Mouse (Mus musculus): Measurements from ENCODE around the gene Klhdc8a.

Gene Klhdc8a

GRCm38 (mm10) chr1:132306160-132306559, 7.7 kb downstream of the Klhdc8a start:
- Histone ChIP-seq H3K4me3 (replicated peaks; ENCODE audit: low read length) (no peak overlapping the region), H3K36me3 (ENCODE audit: insufficient read depth, low read length) (no peaks in the 10 kb centered on the region), H3K9me3 (ENCODE audit: low read length) (no peaks in the 10 kb centered on the region), H3K4me1 (replicated peaks; ENCODE audit: low read depth, low read length) (peaks cover 71% of the 10 kb centered on the region), H3K27me3 (ENCODE audit: insufficient read depth, low read length) (peaks cover 39% of the 10 kb centered on the region)
- peak; percentile 57 for TF ChIP-seq CTCF (conservative IDR thresholded peaks at IDR 0.05; ENCODE audit: low read length)
- TF ChIP-seq POU5F1 (IDR thresholded peaks at IDR 0.05; ENCODE audit: borderline replicate concordance, low read length), result no peak
- no peak for TF ChIP-seq NANOG (IDR thresholded peaks at IDR 0.05; ENCODE audit: borderline replicate concordance, low read length)

GRCm38 (mm10) chr1:132306808-132307207, 8.4 kb downstream of the Klhdc8a start:
- no peak for TF ChIP-seq CTCF (conservative IDR thresholded peaks at IDR 0.05; ENCODE audit: low read length)
- TF ChIP-seq NANOG (IDR thresholded peaks at IDR 0.05; ENCODE audit: borderline replicate concordance, low read length), result no peak; the same call in 1 of the 2 replicates
- Histone ChIP-seq H3K27me3 (ENCODE audit: insufficient read depth, low read length) (peaks cover 36% of the 10 kb centered on the region), H3K4me3 (replicated peaks; ENCODE audit: low read length) (no peak overlapping the region), H3K9me3 (ENCODE audit: low read length) (no peaks in the 10 kb centered on the region), H3K36me3 (ENCODE audit: insufficient read depth, low read length) (no peaks in the 10 kb centered on the region), H3K4me1 (replicated peaks; ENCODE audit: low read depth, low read length) (peaks cover 65% of the 10 kb centered on the region)

GRCm38 (mm10) chr1:132307962-132308361, 9.5 kb downstream of the Klhdc8a start:
- H3K4me1 ChIP-seq (replicated peaks; ENCODE audit: low read depth, low read length), result peaks cover 64% of the 10 kb centered on the region
- H3K36me3 ChIP-seq (ENCODE audit: insufficient read depth, low read length), result no peaks in the 10 kb centered on the region
- H3K27me3 ChIP-seq (ENCODE audit: insufficient read depth, low read length), result peaks cover 25% of the 10 kb centered on the region
- no peak for TF ChIP-seq CTCF (conservative IDR thresholded peaks at IDR 0.05; ENCODE audit: low read length)
- no peak for TF ChIP-seq NANOG (IDR thresholded peaks at IDR 0.05; ENCODE audit: borderline replicate concordance, low read length)
- no peak for TF ChIP-seq POU5F1 (IDR thresholded peaks at IDR 0.05; ENCODE audit: borderline replicate concordance, low read length)
- no peak overlapping the region for H3K4me3 ChIP-seq (replicated peaks; ENCODE audit: low read length)
- no peaks in the 10 kb centered on the region for H3K9me3 ChIP-seq (ENCODE audit: low read length)

GRCm38 (mm10) chr1:132308674-132309073, 10.2 kb downstream of the Klhdc8a start:
- Histone ChIP-seq H3K4me3 (replicated peaks; ENCODE audit: low read length) (no peak overlapping the region), H3K27me3 (ENCODE audit: insufficient read depth, low read length) (peaks cover 22% of the 10 kb centered on the region), H3K4me1 (replicated peaks; ENCODE audit: low read depth, low read length) (peaks cover 60% of the 10 kb centered on the region), H3K9me3 (ENCODE audit: low read length) (no peaks in the 10 kb centered on the region), H3K36me3 (ENCODE audit: insufficient read depth, low read length) (no peaks in the 10 kb centered on the region)
- TF ChIP-seq POU5F1 (IDR thresholded peaks at IDR 0.05; ENCODE audit: borderline replicate concordance, low read length) (no peak), CTCF (conservative IDR thresholded peaks at IDR 0.05; ENCODE audit: low read length) (no peak), NANOG (IDR thresholded peaks at IDR 0.05; ENCODE audit: borderline replicate concordance, low read length) (no peak)

- Histone ChIP-seq H3K27me3 (ENCODE audit: insufficient read depth, low read length) (peaks cover 37% of the 10 kb centered on the region), H3K9me3 (ENCODE audit: low read length) (no peaks in the 10 kb centered on the region), H3K4me1 (replicated peaks; ENCODE audit: low read depth, low read length) (peaks cover 43% of the 10 kb centered on the region), H3K4me3 (replicated peaks; ENCODE audit: low read length) (no peak overlapping the region), H3K36me3 (ENCODE audit: insufficient read depth, low read length) (no peaks in the 10 kb centered on the region)
- no peak for TF ChIP-seq CTCF (conservative IDR thresholded peaks at IDR 0.05; ENCODE audit: low read length)
- no peak for TF ChIP-seq POU5F1 (IDR thresholded peaks at IDR 0.05; ENCODE audit: borderline replicate concordance, low read length)
- no peak for TF ChIP-seq NANOG (IDR thresholded peaks at IDR 0.05; ENCODE audit: borderline replicate concordance, low read length)
Measured at GRCm38 (mm10) chr1:132310754-132311153, 12.3 kb downstream of the Klhdc8a start.

- peaks cover 41% of the 10 kb centered on the region for H3K27me3 ChIP-seq (ENCODE audit: insufficient read depth, low read length)
- peaks cover 40% of the 10 kb centered on the region for H3K4me1 ChIP-seq (replicated peaks; ENCODE audit: low read depth, low read length)
- no peaks in the 10 kb centered on the region for H3K36me3 ChIP-seq (ENCODE audit: insufficient read depth, low read length)
- TF ChIP-seq NANOG (IDR thresholded peaks at IDR 0.05; ENCODE audit: borderline replicate concordance, low read length), result no peak
- no peak for TF ChIP-seq CTCF (conservative IDR thresholded peaks at IDR 0.05; ENCODE audit: low read length)
- no peak for TF ChIP-seq POU5F1 (IDR thresholded peaks at IDR 0.05; ENCODE audit: borderline replicate concordance, low read length)
- no peak overlapping the region for H3K4me3 ChIP-seq (replicated peaks; ENCODE audit: low read length)
- H3K9me3 ChIP-seq (ENCODE audit: low read length), result no peaks in the 10 kb centered on the region
Measured at GRCm38 (mm10) chr1:132311174-132311859, 12.9 kb downstream of the Klhdc8a start.

- H3K4me1 ChIP-seq (replicated peaks; ENCODE audit: low read depth, low read length), result peaks cover 40% of the 10 kb centered on the region
- peaks cover 48% of the 10 kb centered on the region for H3K27me3 ChIP-seq (ENCODE audit: insufficient read depth, low read length)
- no peak for TF ChIP-seq POU5F1 (IDR thresholded peaks at IDR 0.05; ENCODE audit: borderline replicate concordance, low read length)
- TF ChIP-seq NANOG (IDR thresholded peaks at IDR 0.05; ENCODE audit: borderline replicate concordance, low read length), result no peak
- TF ChIP-seq CTCF (conservative IDR thresholded peaks at IDR 0.05; ENCODE audit: low read length), result no peak
- no peaks in the 10 kb centered on the region for H3K36me3 ChIP-seq (ENCODE audit: insufficient read depth, low read length)
- H3K9me3 ChIP-seq (ENCODE audit: low read length), result no peaks in the 10 kb centered on the region
- no peak overlapping the region for H3K4me3 ChIP-seq (replicated peaks; ENCODE audit: low read length)
Measured at GRCm38 (mm10) chr1:132312043-132312442, 13.6 kb downstream of the Klhdc8a start.

GRCm38 (mm10) chr1:132312703-132313102, 14.3 kb downstream of the Klhdc8a start:
- Histone ChIP-seq H3K4me3 (replicated peaks; ENCODE audit: low read length) (no peak overlapping the region), H3K36me3 (ENCODE audit: insufficient read depth, low read length) (0 out of 2 replicates have a peak, but pooled peaks cover 5% of the 10 kb centered on the region)

More at GRCm38 (mm10) chr1:132312703-132313102, 14.3 kb downstream of the Klhdc8a start:
- no peak for TF ChIP-seq POU5F1 (IDR thresholded peaks at IDR 0.05; ENCODE audit: borderline replicate concordance, low read length)
- TF ChIP-seq CTCF (conservative IDR thresholded peaks at IDR 0.05; ENCODE audit: low read length), result peak; percentile 49
- TF ChIP-seq NANOG (IDR thresholded peaks at IDR 0.05; ENCODE audit: borderline replicate concordance, low read length), result no peak
- Histone ChIP-seq H3K9me3 (ENCODE audit: low read length) (no peaks in the 10 kb centered on the region), H3K27me3 (ENCODE audit: insufficient read depth, low read length) (peaks cover 54% of the 10 kb centered on the region), H3K4me1 (replicated peaks; ENCODE audit: low read depth, low read length) (peaks cover 42% of the 10 kb centered on the region)
